In the genomic region with DNA sequence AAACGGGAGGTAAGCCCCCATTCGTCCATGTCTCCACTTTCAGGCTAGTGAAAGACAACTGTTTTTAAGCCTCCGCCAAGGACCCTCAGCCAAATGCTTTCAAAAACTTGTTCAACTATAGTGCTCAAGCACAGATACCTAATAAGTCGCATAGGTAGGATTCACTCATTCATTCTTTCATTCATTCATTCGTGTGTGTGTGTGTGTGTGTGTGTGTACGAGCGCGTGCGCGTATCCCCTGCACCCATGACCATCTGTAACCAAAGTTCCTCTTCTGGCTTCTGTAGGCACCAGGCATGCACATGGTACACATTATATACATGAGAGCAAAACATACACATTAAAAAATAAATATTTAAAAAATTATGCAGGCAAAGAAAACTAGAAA, we compare ENCODE assay signal across 10 mouse cellular contexts. TPM values are rescaled to one million over a fixed set of nuclear protein-coding genes. Genes with fewer than 3 reads are reported as not detected.
DNase-seq lines count a peak whose midpoint lies in the region; ATAC-seq and TF ChIP-seq lines count a peak whose summit lies in the region.
"Had no signal": no experiment of that assay in that cellular context is flagged by ENCODE, and none has a peak within 500 bp of the region (broad histone marks: within the 10 kb centered on the region; RNA-seq: fewer than 3 reads in every experiment).

No protein-coding gene starts in this region.

- H3K27ac ChIP-seq in heart, embryonic 14.5 days (replicated peaks in 1 of 2; ENCODE audit: control insufficient read depth in 1 of 2, insufficient read depth in 1 of 2, low read depth in 2 of 2, low read length in 2 of 2), result no peak overlapping the region
- no peak overlapping the region for H3K27ac ChIP-seq in bone marrow, adult 2 months (ENCODE audit: control insufficient read depth, insufficient read depth, low read depth, low read length, poor library complexity)
- no peak overlapping the region for H3K27ac ChIP-seq in hindbrain, embryonic 12.5 days
- no peak overlapping the region for H3K27ac ChIP-seq in midbrain, embryonic 11.5 days (ENCODE audit: low read depth, low read length)

- no peak for DNase-seq in heart, postnatal 25 days (ENCODE audit: low spot score)
- no peak for DNase-seq in midbrain, embryonic 11.5 days (ENCODE audit: low spot score, missing footprints)
- DNase-seq in cerebellum, adult 18-20 months, result no peak
- no peak for DNase-seq in Muller cell, postnatal 12 days (ENCODE audit: inconsistent ontology term)
- DNase-seq in spleen, postnatal 14 days (ENCODE audit: low spot score in 2 of 2), result no peak

- peaks cover 3 to 13% of the 10 kb centered on the region in 2 experiments for H3K4me1 ChIP-seq in heart, embryonic 14.5 days (ENCODE audit: control insufficient read depth in 2 of 2, insufficient read depth in 2 of 2, low read length in 2 of 2)
- H3K4me1 ChIP-seq in bone marrow, adult 2 months (ENCODE audit: control insufficient read depth, insufficient read depth, low read length), result no peaks in the 10 kb centered on the region; the same call in 1 of the 2 replicates
- H3K4me1 ChIP-seq in hindbrain, embryonic 12.5 days, result peaks cover 17% of the 10 kb centered on the region
- peaks cover 7% of the 10 kb centered on the region for H3K4me1 ChIP-seq in midbrain, embryonic 11.5 days (ENCODE audit: control insufficient read depth, insufficient read depth, low read length)

- no peak for TF ChIP-seq POLR2A in bone marrow, adult 2 months (IDR thresholded peaks at IDR 0.05; ENCODE audit: borderline replicate concordance, control insufficient read depth, low read depth, low read length)

- 45% methylated on average over 10 of the region's 10 CpGs for WGBS in heart, embryonic 14.5 days
- WGBS in bone marrow, adult 2 months, result 38% methylated on average over 10 of the region's 10 CpGs
- WGBS in hindbrain, embryonic 12.5 days, result 44% methylated on average over 10 of the region's 10 CpGs
- 42% methylated on average over 10 of the region's 10 CpGs for WGBS in midbrain, embryonic 11.5 days

- H3K27me3 ChIP-seq in heart, embryonic 14.5 days (ENCODE audit: control insufficient read depth, insufficient read depth, low read length), result no peaks in the 10 kb centered on the region
- H3K27me3 ChIP-seq in hindbrain, embryonic 12.5 days, result no peaks in the 10 kb centered on the region
- H3K27me3 ChIP-seq in midbrain, embryonic 11.5 days (ENCODE audit: control insufficient read depth, insufficient read depth, low read length), result no peaks in the 10 kb centered on the region

- H3K36me3 ChIP-seq in heart, embryonic 14.5 days (ENCODE audit: control insufficient read depth, insufficient read depth, low read length), result peaks cover 22% of the 10 kb centered on the region
- no peaks in the 10 kb centered on the region for H3K36me3 ChIP-seq in hindbrain, embryonic 12.5 days
- H3K36me3 ChIP-seq in midbrain, embryonic 11.5 days (ENCODE audit: control insufficient read depth, insufficient read depth, low read length), result no peaks in the 10 kb centered on the region

- no peak overlapping the region for H3K9ac ChIP-seq in heart, embryonic 14.5 days (ENCODE audit: low read length)
- H3K9ac ChIP-seq in hindbrain, embryonic 12.5 days, result no peak overlapping the region
- H3K9ac ChIP-seq in midbrain, embryonic 11.5 days (ENCODE audit: low read length), result no peak overlapping the region

- intact Hi-C loops in heart, postnatal 25 days (cut with DNase I), result loop anchor here (5.0 kb wide), 1 partner anchor 88 kb away; the partner anchor contains the start of genes Mrrf and Rbm18

- ATAC-seq in heart, embryonic 14.5 days (ENCODE audit: insufficient number of reproducible peaks, insufficient read depth, low FRiP score, low read depth), result peak; percentile 4; the same call in 1 of the 2 replicates
- peak; percentile 68 for ATAC-seq in hindbrain, embryonic 12.5 days (ENCODE audit: low FRiP score)
- ATAC-seq in midbrain, embryonic 11.5 days (ENCODE audit: low FRiP score), result peak; percentile 43

- H3K4me3 ChIP-seq in heart, embryonic 14.5 days (ENCODE audit: control insufficient read depth in 1 of 2, insufficient read depth in 1 of 2, low read depth in 1 of 2, low read length in 2 of 2), result peak overlapping the region; percentile 91 to 97; a peak in 3 of 4 replicates
- peak overlapping the region; percentile 33 for H3K4me3 ChIP-seq in bone marrow, adult 2 months (replicated peaks; ENCODE audit: control insufficient read depth, low read depth, low read length)
- peak overlapping the region; percentile 84 for H3K4me3 ChIP-seq in hindbrain, embryonic 12.5 days
- peak overlapping the region; percentile 74 for H3K4me3 ChIP-seq in midbrain, embryonic 11.5 days (ENCODE audit: low read depth, low read length)

- no peak for TF ChIP-seq CTCF in bone marrow, adult 2 months (IDR thresholded peaks at IDR 0.05; ENCODE audit: control insufficient read depth, insufficient read depth, low read length)

- no peaks in the 10 kb centered on the region for H3K9me3 ChIP-seq in heart, embryonic 14.5 days (ENCODE audit: control insufficient read depth, low read length)
- H3K9me3 ChIP-seq in hindbrain, embryonic 12.5 days (replicated peaks), result no peaks in the 10 kb centered on the region
- no peaks in the 10 kb centered on the region for H3K9me3 ChIP-seq in midbrain, embryonic 11.5 days (ENCODE audit: control insufficient read depth, low read length)

- peak overlapping the region; percentile 75 for H3K4me2 ChIP-seq in heart, embryonic 14.5 days (ENCODE audit: low read length)
- H3K4me2 ChIP-seq in hindbrain, embryonic 12.5 days (replicated peaks), result peak overlapping the region; percentile 81
- H3K4me2 ChIP-seq in midbrain, embryonic 11.5 days, result peak overlapping the region; percentile 78

RNA-seq across cellular contexts. Expression of gene Morn5, which starts 0.3 kb away (rescaled TPM):
- polyA plus RNA-seq in heart, embryonic 14.5 days (2014; fragmentation: Nextera tagmentation; extraction: Ambion mirVana), result not detected in 2 replicates
- not detected for total RNA-seq in heart, postnatal 25 days (2021)
- polyA plus RNA-seq in bone marrow, adult 2 months (2011; ENCODE audit: insufficient read depth, insufficient read length, low replicate concordance, missing spikeins), result not detected in 2 replicates
- polyA plus RNA-seq in hindbrain, embryonic 12.5 days (2016; fragmentation: Nextera tagmentation; extraction: Ambion mirVana), result 3.2 and 3.6 TPM in 2 replicates
- 0.33 TPM in 1 of 2 replicates, not detected in the other for polyA plus RNA-seq in midbrain, embryonic 11.5 days (2014; fragmentation: Nextera tagmentation; extraction: Ambion mirVana)
- polyA plus RNA-seq: CD4-positive, CD25-positive, alpha-beta regulatory T cell, adult 4 months; large intestine, adult 2 months had no signal

RNA-seq across cellular contexts. Expression of gene Ndufa8, which starts 0.4 kb away (rescaled TPM):
- polyA plus RNA-seq in heart, embryonic 14.5 days (2014; fragmentation: Nextera tagmentation; extraction: Ambion mirVana), result 464 and 494 TPM in 2 replicates
- total RNA-seq in heart, postnatal 25 days (2021), result 100 to 1,000 TPM; 676 to 685 TPM
- 37.6 and 42.9 TPM in 2 replicates for polyA plus RNA-seq in bone marrow, adult 2 months (2011; ENCODE audit: insufficient read depth, insufficient read length, low replicate concordance, missing spikeins)
- polyA plus RNA-seq in hindbrain, embryonic 12.5 days (2016; fragmentation: Nextera tagmentation; extraction: Ambion mirVana), result 171 and 179 TPM in 2 replicates
- 184 and 186 TPM in 2 replicates for polyA plus RNA-seq in midbrain, embryonic 11.5 days (2014; fragmentation: Nextera tagmentation; extraction: Ambion mirVana)

RNA-seq across cellular contexts. Expression of gene Lhx6, which starts 55.6 kb away (rescaled TPM):
- 1.5 and 1.6 TPM in 2 replicates for polyA plus RNA-seq in heart, embryonic 14.5 days (2014; fragmentation: Nextera tagmentation; extraction: Ambion mirVana)
- total RNA-seq in heart, postnatal 25 days (2021), result 1 to 10 TPM; 5.1 to 5.6 TPM
- polyA plus RNA-seq in bone marrow, adult 2 months (2011; ENCODE audit: insufficient read depth, insufficient read length, low replicate concordance, missing spikeins), result not detected in 2 replicates
- 1.4 and 2.7 TPM in 2 replicates for polyA plus RNA-seq in hindbrain, embryonic 12.5 days (2016; fragmentation: Nextera tagmentation; extraction: Ambion mirVana)
- 0.92 and 1.3 TPM in 2 replicates for polyA plus RNA-seq in midbrain, embryonic 11.5 days (2014; fragmentation: Nextera tagmentation; extraction: Ambion mirVana)
- polyA plus RNA-seq: CD4-positive, CD25-positive, alpha-beta regulatory T cell, adult 4 months had no signal

Comparison
In these comparisons a context has a peak if more than half of its experiments do, and no peak if none do; other contexts are left out.
1. ATAC-seq: peak in every context shown above with its lines; median percentile 68 in hindbrain, embryonic 12.5 days; 43 in midbrain, embryonic 11.5 days; 4 in heart, embryonic 14.5 days.
2. H3K4me3 ChIP-seq: peak in every context shown above with its lines; median percentile 94 in heart, embryonic 14.5 days; 84 in hindbrain, embryonic 12.5 days; 74 in midbrain, embryonic 11.5 days; 33 in bone marrow, adult 2 months.